Mouse (Mus musculus): ENCODE measurements around the gene Fads6. TPM values are rescaled to one million over a fixed set of nuclear protein-coding genes. Genes with fewer than 3 reads are reported as not detected.

Fads6 gene
- polyA plus RNA-seq, 1 experiment: 15.3 TPM

- Histone ChIP-seq H3K27ac (ENCODE audit: insufficient read depth, low read length) (0 out of 2 replicates have a peak overlapping the region, but pooled peaks have one; percentile 23), H3K4me3 (ENCODE audit: insufficient read depth, low read length) (peak overlapping the region; percentile 27), H3K4me1 (ENCODE audit: control insufficient read depth, insufficient read depth, low read length) (no peaks in the 10 kb centered on the region; the same call in 1 of the 2 replicates)
- TF ChIP-seq POLR2A (IDR thresholded peaks at IDR 0.05; ENCODE audit: extremely low read depth, insufficient read depth, low read length) (no peak), CTCF (IDR thresholded peaks at IDR 0.05; ENCODE audit: extremely low read depth, insufficient read depth, low read length) (no peak)
Measured at GRCm38 (mm10) chr11:115265771-115266399, 31.6 kb downstream of the Fads6 start.

GRCm38 (mm10) chr11:115264862-115265668 is 32.4 kb downstream of the Fads6 start:
- Histone ChIP-seq H3K4me1 (ENCODE audit: control insufficient read depth, insufficient read depth, low read length) (no peaks in the 10 kb centered on the region; the same call in 1 of the 2 replicates), H3K4me3 (ENCODE audit: insufficient read depth, low read length) (peak overlapping the region; percentile 27), H3K27ac (ENCODE audit: insufficient read depth, low read length) (no peak overlapping the region)
- TF ChIP-seq CTCF (IDR thresholded peaks at IDR 0.05; ENCODE audit: extremely low read depth, insufficient read depth, low read length) (no peak), POLR2A (IDR thresholded peaks at IDR 0.05; ENCODE audit: extremely low read depth, insufficient read depth, low read length) (no peak)

DNA sequence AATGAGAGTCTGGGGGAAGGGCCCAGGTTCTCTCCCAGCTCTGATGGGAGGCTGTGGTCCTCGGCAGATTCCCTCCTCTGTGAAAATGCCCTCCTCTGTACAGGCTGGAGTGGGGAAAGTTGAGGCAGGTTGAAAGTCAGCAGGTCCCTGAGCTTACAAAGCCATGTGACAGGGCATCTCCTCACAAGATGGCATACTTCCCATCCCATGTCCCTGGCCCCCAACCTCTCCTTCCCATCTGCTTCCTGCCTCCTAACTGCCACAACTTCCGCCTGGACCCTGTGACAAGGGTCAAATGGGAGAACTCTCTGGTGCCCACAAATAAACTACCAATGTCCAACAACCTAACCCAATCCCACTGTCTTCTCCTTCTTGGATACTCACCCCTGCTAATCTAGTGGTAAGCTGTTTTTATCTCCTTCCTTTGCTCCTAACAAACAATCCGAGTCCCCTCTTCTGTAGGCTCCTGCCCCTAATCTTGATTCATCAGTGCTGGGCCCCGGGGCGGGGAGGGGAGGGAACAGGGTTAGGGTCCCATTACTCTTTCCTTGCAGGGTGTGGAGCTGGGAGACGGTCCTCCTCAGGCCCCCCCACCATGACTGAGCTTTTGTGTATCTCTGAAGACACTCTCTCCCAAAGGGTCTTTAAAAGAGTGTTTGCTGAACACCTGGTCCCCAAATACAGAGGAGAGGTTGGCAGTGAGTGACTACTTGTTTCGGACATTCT is 33.2 kb downstream of the Fads6 start:
- H3K27ac ChIP-seq (ENCODE audit: insufficient read depth, low read length): no peak overlapping the region

DNA sequence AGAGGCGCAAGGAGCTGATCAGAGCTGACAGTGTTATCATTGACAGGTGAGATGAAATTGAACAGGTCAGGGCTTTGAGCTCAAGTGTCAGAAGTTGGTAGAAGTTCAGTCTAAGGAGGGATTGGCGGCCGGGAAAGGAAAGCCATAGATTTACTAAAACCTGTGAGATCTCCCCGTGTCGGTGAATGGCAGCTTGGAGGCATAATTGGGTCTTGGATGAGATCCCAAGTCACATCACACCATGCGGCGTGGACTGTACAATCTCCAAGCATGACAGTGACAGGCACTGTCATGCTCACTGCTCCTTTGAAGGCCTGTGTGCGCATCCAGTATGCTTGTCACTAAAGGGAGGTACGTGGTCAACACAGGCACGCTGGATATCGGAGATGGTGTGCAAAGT is 34.5 kb downstream of the Fads6 start:
- no peaks in the 10 kb centered on the region; the same call in 1 of the 2 replicates for H3K4me1 ChIP-seq (ENCODE audit: control insufficient read depth, insufficient read depth, low read length)
- TF ChIP-seq CTCF (IDR thresholded peaks at IDR 0.05; ENCODE audit: extremely low read depth, insufficient read depth, low read length): no peak
- no peak for TF ChIP-seq POLR2A (IDR thresholded peaks at IDR 0.05; ENCODE audit: extremely low read depth, insufficient read depth, low read length)
- H3K4me3 ChIP-seq (ENCODE audit: insufficient read depth, low read length): no peak overlapping the region
- H3K27ac ChIP-seq (ENCODE audit: insufficient read depth, low read length): no peak overlapping the region

More for the DNA sequence above, 33.2 kb downstream of the Fads6 start:
- Histone ChIP-seq H3K4me1 (ENCODE audit: control insufficient read depth, insufficient read depth, low read length) (no peaks in the 10 kb centered on the region; the same call in 1 of the 2 replicates), H3K4me3 (ENCODE audit: insufficient read depth, low read length) (no peak overlapping the region)
- TF ChIP-seq CTCF (IDR thresholded peaks at IDR 0.05; ENCODE audit: extremely low read depth, insufficient read depth, low read length) (no peak), POLR2A (IDR thresholded peaks at IDR 0.05; ENCODE audit: extremely low read depth, insufficient read depth, low read length) (no peak)

DNA sequence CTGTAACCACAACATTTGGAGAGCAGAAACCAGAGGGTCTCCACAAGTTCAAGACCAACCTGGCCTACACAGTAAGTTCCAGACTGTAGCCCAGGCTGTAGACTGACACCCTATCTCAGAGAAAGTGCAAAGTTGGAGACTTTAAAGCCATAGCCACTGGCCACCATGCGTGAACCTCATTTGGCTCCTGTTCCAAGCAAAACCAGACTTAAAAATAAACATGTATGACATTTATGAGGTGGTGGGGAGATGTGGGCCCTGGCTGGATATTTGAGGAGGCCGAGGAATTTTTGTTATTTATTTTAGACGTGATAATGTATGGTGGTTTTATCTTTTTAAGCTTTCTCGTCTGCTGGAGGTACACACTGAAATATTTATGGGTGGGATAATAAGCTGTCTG is 38.3 kb downstream of the Fads6 start:
- no peak overlapping the region for H3K4me3 ChIP-seq (ENCODE audit: insufficient read depth, low read length)
- no peaks in the 10 kb centered on the region; the same call in 1 of the 2 replicates for H3K4me1 ChIP-seq (ENCODE audit: control insufficient read depth, insufficient read depth, low read length)
- TF ChIP-seq CTCF (IDR thresholded peaks at IDR 0.05; ENCODE audit: extremely low read depth, insufficient read depth, low read length) (no peak), POLR2A (IDR thresholded peaks at IDR 0.05; ENCODE audit: extremely low read depth, insufficient read depth, low read length) (no peak)
- H3K27ac ChIP-seq (ENCODE audit: insufficient read depth, low read length): no peak overlapping the region

DNA sequence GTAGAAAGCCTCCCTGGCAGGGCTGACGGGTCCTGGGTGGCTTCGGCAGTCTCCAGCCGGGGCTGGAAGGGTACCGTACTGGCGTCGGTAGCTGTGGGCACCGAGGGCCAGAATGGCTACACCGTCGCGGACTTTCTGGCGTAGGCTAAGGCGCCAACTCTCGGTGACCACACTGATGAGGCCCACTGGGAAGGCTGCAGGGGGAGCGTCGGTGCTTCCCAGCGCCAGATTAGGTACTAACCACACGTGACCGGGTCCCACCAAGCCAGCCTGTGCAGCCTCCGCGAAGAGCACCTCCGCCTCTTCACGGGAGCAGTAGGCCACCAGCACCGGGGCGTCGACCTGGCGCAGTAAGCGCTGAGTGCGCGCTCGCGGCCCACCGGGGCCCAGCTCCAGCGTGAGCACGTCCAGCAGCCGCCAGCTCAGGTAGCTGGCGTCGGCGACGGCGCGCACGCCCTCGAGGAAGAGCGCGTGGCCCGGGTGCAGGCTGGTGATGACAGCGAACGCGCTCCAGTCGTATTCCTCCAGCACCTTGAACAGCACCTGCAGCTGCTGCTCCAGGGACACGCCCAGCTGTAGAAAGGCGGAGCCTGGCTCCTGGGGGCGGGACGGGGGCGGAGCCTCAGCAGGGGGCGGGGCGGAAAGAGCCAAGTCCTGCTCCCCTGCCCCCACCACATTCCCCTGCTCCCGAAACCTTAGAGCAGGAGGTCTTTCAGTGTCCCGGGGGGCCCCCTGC is 39.5 kb downstream of the Fads6 start:
- Histone ChIP-seq H3K4me1 (ENCODE audit: control insufficient read depth, insufficient read depth, low read length) (no peaks in the 10 kb centered on the region; the same call in 1 of the 2 replicates), H3K27ac (ENCODE audit: insufficient read depth, low read length) (no peak overlapping the region), H3K4me3 (ENCODE audit: insufficient read depth, low read length) (no peak overlapping the region)
- TF ChIP-seq POLR2A (IDR thresholded peaks at IDR 0.05; ENCODE audit: extremely low read depth, insufficient read depth, low read length): no peak

- H3K27ac ChIP-seq (ENCODE audit: insufficient read depth, low read length): no peak overlapping the region
Measured at GRCm38 (mm10) chr11:115251258-115251657, 46.2 kb downstream of the Fads6 start.

DNA sequence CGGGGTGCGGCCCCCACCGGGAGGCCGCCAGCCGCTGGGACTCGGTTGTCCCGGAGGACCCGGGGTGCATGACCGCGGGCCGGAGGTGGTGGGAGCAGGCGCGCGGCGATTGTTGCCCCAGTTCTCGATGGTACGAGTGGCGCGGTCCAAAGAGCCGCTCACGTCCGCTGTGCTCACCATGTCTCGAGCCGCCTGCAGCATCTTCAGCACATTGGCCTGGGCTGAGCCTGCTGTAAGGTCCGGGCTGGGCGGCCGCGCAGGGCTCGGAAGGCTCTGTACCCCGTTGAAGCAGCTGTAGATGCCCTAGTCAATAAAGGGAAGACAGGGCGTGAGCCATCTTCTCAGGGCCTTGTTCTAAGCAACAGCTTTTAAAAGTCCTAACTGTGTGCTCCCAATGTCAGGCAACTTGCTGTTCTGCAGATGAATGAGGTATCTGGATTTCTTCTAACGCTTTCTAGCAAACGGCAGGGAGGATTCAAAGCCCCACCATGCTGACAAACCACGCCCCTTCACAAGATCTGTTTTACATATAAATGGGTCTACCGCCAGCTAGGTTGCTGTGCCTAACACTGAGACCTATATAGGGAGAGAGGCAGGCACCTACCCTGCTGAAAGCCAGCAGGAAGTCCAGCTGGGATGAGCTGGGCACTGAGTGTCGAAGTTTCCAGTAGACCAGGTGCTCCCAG is 46.9 kb downstream of the Fads6 start:
- TF ChIP-seq CTCF (IDR thresholded peaks at IDR 0.05; ENCODE audit: extremely low read depth, insufficient read depth, low read length): no peak
- no peak for TF ChIP-seq POLR2A (IDR thresholded peaks at IDR 0.05; ENCODE audit: extremely low read depth, insufficient read depth, low read length)
- no peaks in the 10 kb centered on the region for H3K4me1 ChIP-seq (ENCODE audit: control insufficient read depth, insufficient read depth, low read length)
- H3K27ac ChIP-seq (ENCODE audit: insufficient read depth, low read length): no peak overlapping the region
- H3K4me3 ChIP-seq (ENCODE audit: insufficient read depth, low read length): peak overlapping the region; percentile 28; the same call in 1 of the 2 replicates

More at GRCm38 (mm10) chr11:115251258-115251657, 46.2 kb downstream of the Fads6 start:
- Histone ChIP-seq H3K4me1 (ENCODE audit: control insufficient read depth, insufficient read depth, low read length) (no peaks in the 10 kb centered on the region), H3K4me3 (ENCODE audit: insufficient read depth, low read length) (no peak overlapping the region)
- TF ChIP-seq POLR2A (IDR thresholded peaks at IDR 0.05; ENCODE audit: extremely low read depth, insufficient read depth, low read length) (no peak), CTCF (IDR thresholded peaks at IDR 0.05; ENCODE audit: extremely low read depth, insufficient read depth, low read length) (no peak)

Data from cortical plate, adult 2 months (tissue).